27 mouse cellular contexts compared by ENCODE assay signal in genomic region chr12:100089265-100089664, GRCm38 (mm10). TPM values are rescaled to one million over a fixed set of nuclear protein-coding genes. Genes with fewer than 3 reads are reported as not detected.
DNase-seq lines count a peak whose midpoint lies in the region; ATAC-seq lines count a peak whose summit lies in the region.
"Had no signal": no experiment of that assay in that cellular context is flagged by ENCODE, and none has a peak within 500 bp of the region (broad histone marks: within the 10 kb centered on the region; RNA-seq: fewer than 3 reads in every experiment).

No protein-coding gene starts in this region.

- WGBS in heart, embryonic 10.5 days = 80% methylated on average over 5 of the region's 5 CpGs
- WGBS in embryonic facial prominence, embryonic 10.5 days = 87% methylated on average over 5 of the region's 5 CpGs

- no peaks in the 10 kb centered on the region for H3K9me3 ChIP-seq in heart, embryonic 10.5 days
- H3K9me3 ChIP-seq in embryonic facial prominence, embryonic 10.5 days = no peaks in the 10 kb centered on the region
- H3K9me3 ChIP-seq: embryonic facial prominence, embryonic 12.5 days; heart, embryonic 12.5 days; hindbrain, embryonic 10.5 days; limb, embryonic 12.5 days; liver, embryonic 13.5 days; lung, embryonic 15.5 days; midbrain, embryonic 12.5 days; neural tube, embryonic 13.5 days had no signal

- DNase-seq in heart, adult 9 months (ENCODE audit: low spot score in 2 of 2) = peak; percentile 47 to 58
- no peak for DNase-seq in heart, embryonic 10.5 days (ENCODE audit: low spot score)
- peak; percentile 44 for DNase-seq in lung, postnatal 36 days
- DNase-seq in lung, postnatal 14 days = no peak
- no peak for DNase-seq in cerebellum, postnatal 10 days
- no peak for DNase-seq in embryonic facial prominence, embryonic 10.5 days (ENCODE audit: low spot score)
- DNase-seq: adrenal gland, postnatal 25 days; B cell, adult 2 months; cerebellum, adult 2 months; cerebellum, postnatal 25 days; kidney, adult 18-20 months; kidney, postnatal 36 days; liver, embryonic 13.5 days; thymus, postnatal 4 days had no signal

- ATAC-seq in megakaryocyte, adult 5-6 weeks (ENCODE audit: poor library complexity, severe bottlenecking) = peak; percentile 89
- ATAC-seq: forebrain, embryonic 14.5 days; hindbrain, embryonic 16.5 days had no signal

- H3K27ac ChIP-seq in heart, embryonic 10.5 days = no peak overlapping the region
- no peak overlapping the region for H3K27ac ChIP-seq in embryonic facial prominence, embryonic 10.5 days (replicated peaks)
- H3K27ac ChIP-seq: embryonic facial prominence, embryonic 12.5 days; hindbrain, embryonic 10.5 days; layer of hippocampus, adult 2 months; left cerebral cortex, adult 2 months; limb, embryonic 12.5 days; liver, embryonic 13.5 days; lung, embryonic 15.5 days; midbrain, embryonic 12.5 days; neural tube, embryonic 13.5 days had no signal

- H3K36me3 ChIP-seq in heart, embryonic 10.5 days = no peaks in the 10 kb centered on the region
- H3K36me3 ChIP-seq in embryonic facial prominence, embryonic 10.5 days (replicated peaks) = no peaks in the 10 kb centered on the region
- H3K36me3 ChIP-seq: embryonic facial prominence, embryonic 12.5 days; heart, embryonic 12.5 days; hindbrain, embryonic 10.5 days; limb, embryonic 12.5 days; liver, embryonic 13.5 days; lung, embryonic 15.5 days; midbrain, embryonic 12.5 days; neural tube, embryonic 13.5 days had no signal

- no peak overlapping the region for H3K4me3 ChIP-seq in heart, embryonic 10.5 days
- H3K4me3 ChIP-seq in embryonic facial prominence, embryonic 10.5 days = no peak overlapping the region
- H3K4me3 ChIP-seq: embryonic facial prominence, embryonic 12.5 days; heart, embryonic 12.5 days; hindbrain, embryonic 10.5 days; layer of hippocampus, adult 2 months; left cerebral cortex, adult 2 months; limb, embryonic 12.5 days; liver, embryonic 13.5 days; lung, embryonic 15.5 days; megakaryocyte, embryonic 14.5 days; midbrain, embryonic 12.5 days; neural tube, embryonic 13.5 days had no signal

- peaks cover 5% of the 10 kb centered on the region; the same call in 1 of the 2 replicates for H3K27me3 ChIP-seq in heart, embryonic 10.5 days (ENCODE audit: insufficient read depth, poor library complexity, severe bottlenecking)
- H3K27me3 ChIP-seq in embryonic facial prominence, embryonic 10.5 days (replicated peaks; ENCODE audit: low read depth, poor library complexity, severe bottlenecking) = no peaks in the 10 kb centered on the region
- H3K27me3 ChIP-seq: embryonic facial prominence, embryonic 12.5 days; heart, embryonic 12.5 days; limb, embryonic 12.5 days; liver, embryonic 13.5 days; lung, embryonic 15.5 days; midbrain, embryonic 12.5 days; neural tube, embryonic 13.5 days had no signal

- peaks cover 6% of the 10 kb centered on the region; the same call in 1 of the 2 replicates for H3K4me1 ChIP-seq in heart, embryonic 10.5 days
- H3K4me1 ChIP-seq in embryonic facial prominence, embryonic 10.5 days = peaks cover 17% of the 10 kb centered on the region
- H3K4me1 ChIP-seq: liver, embryonic 13.5 days; midbrain, embryonic 12.5 days; neural tube, embryonic 13.5 days had no signal

RNA-seq across cellular contexts. Expression of gene Psmc1, which starts 20.7 kb away (rescaled TPM):
- polyA plus RNA-seq in heart, embryonic 10.5 days (2016; fragmentation: Nextera tagmentation; extraction: Ambion mirVana) = 278 and 309 TPM in 2 replicates
- total RNA-seq in megakaryocyte, adult 5-6 weeks (2015) = 151 and 157 TPM in 2 replicates
- total RNA-seq in megakaryocyte, adult 5-6 weeks (2017) = 154 and 189 TPM in 2 replicates
- 392 and 405 TPM in 2 replicates for polyA plus RNA-seq in embryonic facial prominence, embryonic 10.5 days (2016; fragmentation: Nextera tagmentation; extraction: Ambion mirVana)

Comparison
In these comparisons a context has a peak if more than half of its experiments do, and no peak if none do; other contexts are left out.
1. DNase-seq: peak in heart, adult 9 months (2 of 2) and lung, postnatal 36 days (single experiment); none in heart, embryonic 10.5 days (single experiment), lung, postnatal 14 days (single experiment), cerebellum, postnatal 10 days (0 of 2) and embryonic facial prominence, embryonic 10.5 days (single experiment).